Mouse (Mus musculus) activated CD4-positive, CD25-positive, alpha-beta regulatory T cell, adult 4 months (primary cell): ENCODE results near the gene Lbx2. TPM values are rescaled to one million over a fixed set of nuclear protein-coding genes. Genes with fewer than 3 reads are reported as not detected.
A peak's percentile ranks its signal among the peaks of the same experiment; 100 is the strongest.

ENCODE experiments used
- ATAC-seq: one replicate; pipeline ENCODE4 v1.8.0; 2017
- polyA plus RNA-seq, 2 experiments: library from polyadenylated mRNA; unstranded; fragments of 100-300 nt; shearing (Covaris generic); gene quantifications; one replicate each; pipeline ENCODE4 v1.2.1; 2017

Lbx2 gene
- polyA plus RNA-seq, 2 experiments from 2014 or later, result not detected

DNA sequence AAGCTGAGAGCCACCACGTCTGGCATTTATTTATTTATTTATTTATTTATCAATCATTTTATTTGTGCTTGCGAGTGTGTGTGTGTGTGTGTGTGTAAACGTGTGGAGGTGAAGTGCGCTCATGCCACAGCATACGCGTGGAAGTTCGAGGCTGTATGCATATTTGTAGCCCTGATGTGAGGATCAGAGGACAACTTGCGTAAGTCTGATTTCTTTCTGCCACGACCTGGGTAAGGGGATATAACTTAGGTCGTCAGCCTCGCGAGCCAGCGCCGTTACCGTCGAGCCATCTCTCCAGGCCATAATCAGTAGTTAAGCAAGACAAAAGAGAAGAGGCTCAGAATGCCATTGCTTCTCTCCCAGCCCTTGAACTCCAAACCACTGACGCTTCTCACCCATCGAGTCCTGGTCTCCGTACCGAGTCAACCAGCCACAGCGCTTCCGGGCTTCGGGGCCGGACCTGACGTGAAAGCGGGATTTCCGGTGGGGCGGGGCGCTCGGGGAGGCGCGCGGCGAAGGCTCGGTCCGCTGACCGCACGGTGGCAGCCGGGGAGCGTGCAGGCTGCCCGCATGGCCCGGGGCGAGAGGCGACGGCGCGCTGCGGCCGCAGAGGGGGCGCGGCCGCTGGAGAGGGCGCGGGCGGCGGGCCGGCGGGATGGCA lies 29.0 kb downstream of the Lbx2 start, which contains the start of gene Mogs:
Gene Mogs, plus strand, starts transcription at position 486 of the 661 bp plus-strand sequence.
- peak; percentile 89 for ATAC-seq

DNA sequence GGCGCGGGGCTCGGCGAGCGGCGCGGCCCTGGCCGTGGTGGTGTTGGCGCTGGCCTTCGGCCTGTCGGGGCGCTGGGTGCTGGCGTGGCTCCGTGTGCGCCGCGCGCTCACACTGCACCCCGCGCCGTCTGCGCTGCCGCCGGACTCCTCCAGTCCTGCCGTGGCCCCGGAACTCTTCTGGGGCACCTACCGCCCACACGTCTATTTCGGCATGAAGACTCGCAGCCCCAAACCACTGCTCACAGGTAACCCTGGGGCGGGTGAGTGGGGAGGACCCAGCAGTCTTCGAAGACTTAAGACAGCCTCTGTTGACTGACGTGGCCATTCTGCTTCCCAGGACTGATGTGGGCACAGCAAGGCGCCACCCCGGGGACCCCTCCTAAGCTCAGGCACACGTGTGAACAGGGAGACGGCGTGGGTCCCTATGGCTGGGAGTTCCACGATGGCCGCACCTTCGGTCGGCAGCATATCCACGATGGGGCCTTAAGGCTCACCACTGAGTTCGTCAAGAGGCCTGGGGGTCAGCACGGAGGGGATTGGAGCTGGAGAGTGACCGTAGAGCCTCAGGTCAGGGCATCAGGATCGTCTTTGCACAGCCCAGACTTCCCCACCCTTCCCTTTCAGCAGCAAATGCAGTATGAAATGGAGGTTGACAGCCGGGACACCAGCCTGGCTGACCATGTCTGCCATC lies 29.7 kb downstream of the Lbx2 start:
- ATAC-seq, result peak; percentile 50

DNA sequence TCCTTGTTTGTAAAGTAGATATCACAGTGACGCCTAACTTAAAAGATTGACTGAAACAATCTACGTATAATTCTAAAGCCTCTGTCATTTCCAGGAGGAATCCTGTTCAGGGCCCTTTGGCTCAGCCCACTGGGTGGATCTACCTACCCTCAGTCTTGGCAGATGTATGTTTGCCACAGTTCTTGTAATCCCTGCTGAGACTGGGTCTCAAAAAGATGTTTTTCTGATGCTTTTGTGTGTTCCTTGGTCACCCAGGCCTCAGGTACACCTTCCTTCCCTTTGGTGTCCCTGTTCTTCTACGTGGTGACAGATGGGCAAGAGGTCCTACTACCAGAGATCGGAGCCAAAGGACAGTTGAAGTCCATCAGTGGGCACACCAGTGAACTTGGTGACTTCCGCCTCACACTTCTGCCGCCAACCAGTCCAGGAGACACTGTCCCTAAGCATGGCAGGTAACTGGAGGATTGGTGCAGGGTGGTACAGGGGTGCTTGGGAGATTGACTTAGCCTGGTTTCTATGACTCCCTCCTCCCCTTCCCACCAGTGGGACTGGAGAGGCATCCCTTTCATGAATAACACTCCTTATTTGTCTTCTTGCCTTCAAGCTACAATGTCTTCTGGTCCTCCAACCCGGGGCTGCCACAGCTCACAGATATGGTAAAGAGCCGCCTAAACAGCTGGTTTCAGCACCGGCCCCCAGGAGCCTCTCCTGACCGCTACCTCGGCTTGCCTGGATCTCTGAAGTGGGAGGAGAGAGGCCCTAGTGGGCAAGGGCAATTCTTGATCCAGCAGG lies 30.4 kb downstream of the Lbx2 start:
- ATAC-seq, result no peak

DNA sequence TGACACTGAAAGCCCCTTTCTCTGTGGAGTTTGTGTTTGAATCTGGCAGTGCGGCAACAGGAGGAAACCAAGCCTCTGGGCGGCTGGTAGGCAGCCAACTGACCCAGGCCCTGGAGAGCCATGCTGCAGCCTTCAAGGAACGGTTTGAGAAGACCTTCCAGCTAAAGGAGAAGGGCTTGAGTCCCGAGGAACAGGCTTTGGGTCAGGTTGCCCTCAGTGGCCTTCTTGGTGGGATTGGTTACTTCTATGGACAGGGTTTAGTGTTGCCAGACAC lies 30.9 kb downstream of the Lbx2 start:
- ATAC-seq, result no peak

DNA sequence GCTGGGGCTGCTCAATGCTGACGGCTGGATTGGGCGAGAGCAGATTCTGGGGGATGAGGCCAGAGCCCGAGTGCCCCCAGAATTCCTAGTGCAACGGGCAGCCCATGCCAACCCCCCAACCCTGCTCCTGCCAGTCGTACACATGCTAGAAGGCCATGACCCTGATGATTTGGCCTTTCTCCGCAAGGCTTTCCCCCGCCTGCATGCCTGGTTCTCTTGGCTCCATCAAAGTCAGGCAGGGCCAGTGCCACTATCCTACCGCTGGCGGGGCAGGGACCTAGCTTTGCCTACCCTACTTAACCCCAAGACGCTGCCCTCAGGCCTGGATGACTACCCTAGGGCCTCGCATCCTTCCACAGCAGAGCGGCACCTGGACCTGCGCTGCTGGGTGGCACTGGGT lies 31.4 kb downstream of the Lbx2 start:
- ATAC-seq, result no peak

DNA sequence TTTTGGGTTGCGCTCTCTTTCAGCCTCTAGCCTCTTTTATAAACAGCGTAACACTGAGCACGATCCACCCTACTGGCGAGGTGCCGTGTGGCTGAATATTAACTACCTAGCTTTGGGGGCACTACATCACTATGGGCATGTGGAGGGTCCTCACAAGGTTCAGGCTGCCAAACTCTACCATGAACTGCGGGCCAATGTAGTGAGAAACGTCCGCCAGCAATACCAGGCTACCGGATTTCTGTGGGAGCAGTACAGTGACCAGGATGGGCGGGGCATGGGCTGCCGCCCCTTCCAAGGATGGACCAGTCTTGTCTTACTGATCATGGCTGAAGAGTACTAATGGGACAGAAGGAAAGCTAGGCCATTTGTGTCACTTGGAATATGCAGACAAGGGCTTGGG lies 32.2 kb downstream of the Lbx2 start:
- no peak for ATAC-seq

DNA sequence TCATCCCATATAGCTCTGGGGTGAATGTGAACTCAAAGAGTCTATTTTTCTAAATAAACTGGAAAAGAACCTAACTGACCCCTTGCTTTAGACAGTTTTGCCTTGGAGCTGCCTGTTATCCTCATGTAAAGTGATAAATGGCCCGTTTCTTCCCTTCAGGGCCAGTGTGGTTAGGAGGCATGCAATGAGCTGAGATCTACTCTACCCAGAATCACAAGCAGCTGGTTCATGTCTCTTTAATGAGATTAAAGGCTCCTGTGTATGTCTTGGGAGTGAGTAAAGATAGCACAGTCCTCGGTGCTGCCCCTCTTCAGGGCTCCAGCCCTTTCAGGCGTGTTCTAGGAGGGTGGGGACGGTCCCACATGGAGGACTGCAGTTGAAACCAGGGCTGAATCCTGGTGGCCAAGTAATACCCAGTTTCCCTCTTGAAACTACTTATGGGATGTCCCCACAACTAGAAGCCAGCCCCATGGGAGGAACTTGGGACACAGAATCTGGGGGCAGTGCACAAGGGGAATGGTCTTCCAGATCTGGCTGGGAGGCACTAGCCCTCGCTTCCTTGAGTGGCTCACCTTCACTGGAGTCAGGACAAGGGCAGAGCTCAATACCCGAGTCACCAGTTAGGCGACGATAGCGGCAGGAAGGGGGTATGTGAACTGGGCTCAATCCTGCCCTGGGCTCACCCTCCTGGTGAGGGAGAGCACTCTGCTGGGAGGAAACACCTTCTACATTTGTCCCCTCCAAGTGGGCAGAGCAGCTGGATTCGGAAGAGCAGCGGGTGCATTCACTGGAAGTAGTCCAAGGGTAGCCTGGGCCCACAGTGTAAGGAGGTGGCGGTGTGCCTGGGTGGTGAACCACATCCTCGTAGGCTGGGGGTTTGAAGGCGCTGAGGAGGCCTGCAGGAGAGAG lies 32.9 kb downstream of the Lbx2 start:
- no peak for ATAC-seq

DNA sequence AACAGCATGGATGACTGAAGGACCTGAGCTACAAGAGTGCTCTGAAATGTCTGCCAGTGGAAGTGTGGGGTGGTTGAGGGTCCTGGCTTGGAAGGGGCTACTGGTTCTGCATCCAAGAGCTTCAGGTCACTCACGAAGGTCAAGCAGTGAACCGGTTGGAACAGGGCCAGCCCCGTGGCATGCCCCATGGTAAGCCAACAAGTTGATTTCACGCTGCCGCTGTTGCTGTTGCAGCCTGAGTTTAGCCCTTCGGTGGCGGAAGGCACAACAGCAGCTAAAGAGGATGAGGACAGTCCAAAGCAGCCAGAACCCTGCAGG lies 33.5 kb downstream of the Lbx2 start:
- no peak for ATAC-seq

DNA sequence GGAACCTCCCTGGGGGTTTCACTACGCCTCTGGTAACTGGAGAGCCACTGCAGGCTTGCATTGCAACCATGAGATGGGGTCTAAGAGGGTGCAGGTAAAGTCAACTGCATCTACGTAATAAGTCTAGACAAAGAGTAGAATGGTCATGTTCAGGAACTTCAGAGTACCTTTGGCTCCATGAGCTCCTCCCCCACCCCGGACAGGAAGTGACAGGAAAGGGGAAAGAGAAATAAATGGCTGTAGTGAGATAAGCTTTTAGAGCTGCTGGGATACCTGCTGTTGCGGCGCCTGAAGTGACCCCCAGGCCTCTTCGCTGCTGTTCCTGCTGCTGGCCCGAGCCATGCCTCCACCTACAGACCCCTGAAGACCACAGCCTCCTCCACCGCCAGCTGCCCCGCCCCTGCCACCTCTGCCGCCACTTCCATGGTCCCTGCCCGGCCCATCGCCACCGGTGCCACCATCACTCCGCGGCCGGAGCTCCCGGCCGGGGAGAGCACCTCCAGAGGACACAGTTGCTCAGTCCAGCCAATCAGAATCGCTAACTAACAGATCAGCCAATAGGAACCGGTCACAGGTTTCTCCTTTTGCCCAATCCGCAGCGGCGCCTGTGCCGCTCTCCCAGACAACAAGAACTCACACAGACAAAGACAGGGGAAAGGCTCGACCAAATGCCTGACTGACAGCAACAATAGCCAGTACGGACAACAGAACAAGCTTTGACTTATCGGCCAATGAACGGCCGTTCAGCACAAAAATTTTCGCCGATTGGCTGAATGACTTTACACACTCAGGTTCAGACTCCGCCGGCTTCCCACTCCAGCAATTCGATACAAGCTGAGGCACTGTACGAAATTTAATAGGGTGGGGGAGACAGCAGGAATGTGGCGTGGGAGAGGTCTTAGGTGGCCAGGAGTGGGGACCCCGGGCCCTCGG lies 35.0 kb downstream of the Lbx2 start, which contains the start of gene Wbp1:
Gene Wbp1, minus strand, starts transcription at position 630 of the 933 bp plus-strand sequence.
- ATAC-seq, result peak; percentile 95

DNA sequence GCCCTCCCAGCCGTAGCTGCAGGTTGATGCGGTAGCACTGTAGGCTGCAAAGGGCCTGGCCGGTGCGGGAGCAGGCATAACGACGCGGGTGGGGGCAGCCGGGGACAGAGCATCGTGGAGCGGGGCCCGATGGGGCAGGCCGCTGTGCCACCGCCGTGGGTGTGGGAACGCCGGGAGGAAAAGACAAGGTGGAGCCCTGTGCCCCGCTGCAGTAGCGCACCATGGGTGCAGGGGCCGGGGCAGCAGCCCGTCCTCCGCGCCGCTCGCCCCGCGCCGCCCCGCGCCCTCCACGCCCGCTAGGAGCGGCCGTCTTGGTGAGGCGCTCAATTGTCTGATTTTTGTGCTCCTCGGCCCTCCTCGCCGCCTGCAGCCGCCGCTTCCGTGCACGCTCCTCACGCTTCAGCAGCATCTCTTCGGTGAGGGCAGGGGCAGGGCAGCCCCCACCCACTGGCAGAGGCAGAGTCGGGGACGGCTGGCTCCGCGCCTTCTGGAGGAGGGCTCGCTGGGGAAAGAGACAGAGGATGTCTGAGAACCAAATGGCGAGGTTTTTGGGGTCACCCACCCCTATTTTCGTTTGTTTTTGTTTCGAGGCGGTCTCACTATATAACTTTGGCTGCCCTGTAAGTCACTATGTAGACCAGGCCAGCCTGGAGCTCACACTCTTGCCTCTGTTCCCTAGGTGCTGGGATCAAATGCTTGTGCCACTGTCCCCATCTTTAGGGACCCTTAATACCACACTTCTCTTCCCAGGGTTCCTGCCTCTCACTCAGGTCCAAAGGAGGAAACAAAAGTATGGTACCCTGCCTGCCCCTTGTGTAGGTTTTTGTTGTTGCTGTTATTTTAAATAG lies 35.9 kb downstream of the Lbx2 start:
- ATAC-seq, result peak; percentile 9

DNA sequence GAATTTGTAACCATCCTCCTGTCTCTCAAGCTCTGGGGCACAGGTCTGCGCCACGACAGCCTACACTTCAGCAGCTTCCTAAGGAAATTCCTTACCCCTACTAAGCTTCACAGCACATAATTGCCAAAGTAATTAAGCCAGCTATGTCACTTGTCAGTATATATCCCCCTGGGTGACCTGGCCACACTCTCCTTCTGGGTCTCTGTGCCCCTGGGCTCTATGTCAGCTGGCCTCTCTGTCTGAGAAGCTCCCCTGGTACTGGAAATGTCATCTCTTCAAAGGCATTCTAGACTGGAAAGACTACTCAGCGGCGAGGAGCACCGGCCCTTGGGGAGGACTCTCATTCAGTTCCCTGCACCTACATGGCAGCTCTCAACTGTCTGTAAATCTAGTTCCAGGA lies 36.8 kb downstream of the Lbx2 start:
- ATAC-seq, result no peak

DNA sequence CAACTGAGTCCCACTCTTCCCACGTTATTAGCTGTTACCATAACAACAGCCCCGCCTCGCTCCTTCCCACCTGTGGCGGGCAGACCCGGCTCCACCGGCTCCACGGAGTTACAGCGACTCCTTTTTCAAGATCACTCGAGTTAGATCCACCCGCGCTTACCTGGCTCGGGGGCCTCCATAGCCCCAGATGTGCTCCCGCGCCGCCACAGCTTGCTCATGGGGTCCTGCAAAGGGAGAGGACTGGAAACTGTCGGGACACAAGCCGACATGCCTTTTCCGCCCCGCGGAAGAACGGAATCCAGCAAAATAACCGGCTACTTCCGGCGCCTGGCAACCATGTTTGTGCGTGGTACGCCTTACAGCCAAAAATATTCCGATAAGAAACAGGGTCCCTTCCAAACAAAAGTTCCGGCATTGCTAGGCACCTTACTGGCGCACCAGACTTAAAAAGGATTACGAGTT lies 38.7 kb downstream of the Lbx2 start:
- ATAC-seq, result peak; percentile 15

DNA sequence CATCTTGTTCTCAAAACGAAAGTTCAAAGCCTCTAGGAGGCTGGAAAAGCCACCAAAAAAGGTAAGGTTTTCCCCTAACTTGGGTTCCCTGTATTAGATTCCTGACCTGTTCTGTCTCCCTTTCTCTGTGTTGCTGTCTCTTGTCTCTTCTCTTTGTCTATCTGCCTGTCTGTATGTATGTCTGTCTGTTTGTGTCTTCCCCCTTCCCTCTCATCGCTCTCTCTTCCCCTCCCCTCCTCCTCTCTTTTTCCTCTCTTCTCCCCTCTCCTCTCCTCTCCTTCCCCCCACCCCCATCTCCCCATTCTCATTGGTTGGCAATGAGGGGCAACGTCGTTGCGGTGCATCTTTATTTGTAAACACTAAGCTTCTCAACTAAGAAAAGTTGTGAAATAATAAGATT lies 39.2 kb downstream of the Lbx2 start, which contains the start of gene Ino80b:
Gene Ino80b, minus strand, starts transcription at position 101 of the 400 bp plus-strand sequence.
- no peak for ATAC-seq

DNA sequence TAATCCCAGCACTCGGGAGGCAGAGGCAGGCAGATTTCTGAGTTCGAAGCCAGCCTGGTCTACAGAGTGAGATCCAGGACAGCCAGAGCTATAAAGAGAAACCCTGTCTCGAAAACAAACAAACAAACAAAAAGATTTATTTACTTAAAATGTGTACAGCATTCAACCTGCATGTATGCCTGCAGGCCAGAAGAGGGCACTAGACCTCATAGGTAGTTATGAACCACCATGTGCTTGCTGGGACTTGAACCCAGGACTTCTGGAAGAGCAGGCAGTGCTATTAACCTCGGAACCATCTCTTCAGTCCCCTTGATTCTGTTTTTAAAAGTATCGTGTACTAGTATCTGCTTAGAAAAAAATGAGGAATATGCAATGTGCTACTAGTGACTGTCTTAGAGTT lies 41.3 kb downstream of the Lbx2 start:
- ATAC-seq, result no peak

DNA sequence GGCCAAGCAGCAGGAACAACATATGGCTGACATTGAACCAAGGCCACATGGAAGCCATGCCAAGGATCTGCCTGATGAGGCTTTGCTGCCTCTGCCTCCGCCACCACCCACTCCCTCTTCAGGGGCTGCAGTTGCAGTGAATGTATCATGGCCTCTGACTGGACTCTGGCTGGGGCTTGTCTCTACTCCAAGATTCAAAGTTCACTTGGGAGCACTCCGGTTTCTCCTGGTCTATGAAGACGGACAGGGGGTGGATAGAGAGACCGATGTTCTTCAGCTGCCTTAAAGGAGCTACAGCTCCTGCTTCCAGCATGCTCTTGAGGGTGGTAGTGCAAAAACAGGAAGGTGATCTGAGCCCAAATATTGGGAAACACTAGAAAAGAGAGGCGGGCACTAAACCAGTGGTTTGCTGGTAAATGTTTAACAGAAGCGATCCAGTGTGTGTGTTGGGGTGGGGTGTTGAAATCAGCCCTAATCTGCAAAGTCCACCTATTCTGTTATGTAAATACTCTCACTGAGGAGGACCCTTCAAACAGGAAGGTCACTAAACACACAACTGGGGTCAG lies 45.4 kb downstream of the Lbx2 start:
- no peak for ATAC-seq

DNA sequence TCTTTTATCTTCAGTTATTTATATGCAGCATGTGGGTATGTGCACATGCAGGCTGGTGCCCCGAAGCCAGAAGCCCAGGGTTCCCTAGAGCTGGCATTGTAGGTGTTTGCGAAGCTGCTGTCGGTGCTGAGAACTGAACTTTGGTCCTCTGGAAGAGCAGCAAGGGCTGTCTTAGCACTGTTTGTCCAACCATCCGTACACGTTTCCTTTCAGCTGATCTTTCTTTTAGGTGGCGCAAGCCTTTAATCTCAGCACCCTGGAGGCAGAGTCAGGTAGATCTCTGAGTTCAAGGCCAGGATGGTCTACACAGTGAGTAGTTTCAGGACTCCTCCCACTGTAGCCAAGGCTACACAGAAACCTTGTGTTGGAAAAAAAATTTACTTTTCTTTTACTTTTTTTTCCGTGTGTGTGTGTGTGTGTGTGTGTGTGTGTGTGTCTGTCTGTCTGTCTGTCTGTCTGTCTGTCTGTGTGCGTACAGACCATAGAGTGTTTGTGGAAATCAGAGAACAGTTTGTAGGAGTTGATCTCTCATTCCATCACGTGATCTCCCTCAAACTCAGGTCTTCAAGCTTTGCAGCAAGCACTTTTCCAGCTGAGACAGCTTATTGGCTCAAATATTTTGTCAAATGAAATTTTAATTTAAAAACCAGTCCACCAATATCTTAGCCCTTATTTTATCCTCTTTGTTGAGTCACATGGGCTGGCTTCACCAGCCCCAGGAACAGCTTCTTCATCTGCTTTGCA lies 46.2 kb downstream of the Lbx2 start:
- ATAC-seq, result no peak

DNA sequence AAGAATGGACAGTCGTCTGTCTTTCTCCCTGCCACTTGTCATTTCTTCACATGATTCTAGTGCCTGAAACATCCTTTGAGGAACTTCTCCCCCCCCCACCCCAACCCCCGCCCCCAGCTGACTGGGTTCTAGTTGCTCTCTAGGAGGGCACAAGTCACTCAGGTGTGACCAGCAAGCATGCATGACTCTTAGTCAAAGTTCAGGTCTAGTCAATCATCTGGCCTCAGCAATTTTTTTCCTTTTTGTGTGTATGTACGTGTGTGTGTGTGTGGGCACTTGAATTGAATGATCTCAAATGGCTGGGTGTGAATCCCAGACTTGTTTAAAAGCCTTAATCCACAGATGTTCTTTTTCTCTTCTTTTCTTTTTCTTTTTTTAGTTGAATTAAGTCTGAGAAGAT lies 48.1 kb downstream of the Lbx2 start:
- ATAC-seq, result no peak

DNA sequence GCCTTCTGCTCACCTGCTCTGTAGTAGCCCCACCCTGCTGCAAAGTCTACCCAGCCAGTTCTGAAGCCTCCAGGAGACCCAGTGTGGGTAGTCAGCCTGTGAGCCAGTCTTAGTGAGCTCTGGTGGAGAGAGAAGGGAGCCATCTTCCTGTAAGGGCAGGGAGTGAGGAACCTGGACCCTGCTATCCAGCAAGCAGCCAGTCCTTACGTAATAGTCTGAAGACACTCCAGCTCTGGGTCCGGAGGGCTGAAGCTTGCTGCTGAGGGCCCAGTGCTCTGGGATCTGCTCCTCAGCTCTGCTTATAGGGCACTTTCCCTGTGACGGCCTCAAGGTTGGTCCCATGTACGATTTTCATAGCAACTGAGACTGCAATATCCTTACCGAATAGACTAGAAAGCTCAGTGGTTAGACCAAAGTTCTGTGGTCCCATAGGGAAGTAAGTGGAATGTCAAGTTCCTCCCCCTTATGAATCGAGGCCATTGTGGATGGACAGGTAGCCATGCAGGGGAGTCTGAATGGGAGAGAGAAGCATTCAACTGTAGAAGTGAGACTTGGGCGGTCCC lies 48.9 kb downstream of the Lbx2 start, which contains the start of gene Rtkn:
Gene Rtkn, plus strand, starts transcription at position 513 of the 563 bp plus-strand sequence.
- ATAC-seq, result no peak

DNA sequence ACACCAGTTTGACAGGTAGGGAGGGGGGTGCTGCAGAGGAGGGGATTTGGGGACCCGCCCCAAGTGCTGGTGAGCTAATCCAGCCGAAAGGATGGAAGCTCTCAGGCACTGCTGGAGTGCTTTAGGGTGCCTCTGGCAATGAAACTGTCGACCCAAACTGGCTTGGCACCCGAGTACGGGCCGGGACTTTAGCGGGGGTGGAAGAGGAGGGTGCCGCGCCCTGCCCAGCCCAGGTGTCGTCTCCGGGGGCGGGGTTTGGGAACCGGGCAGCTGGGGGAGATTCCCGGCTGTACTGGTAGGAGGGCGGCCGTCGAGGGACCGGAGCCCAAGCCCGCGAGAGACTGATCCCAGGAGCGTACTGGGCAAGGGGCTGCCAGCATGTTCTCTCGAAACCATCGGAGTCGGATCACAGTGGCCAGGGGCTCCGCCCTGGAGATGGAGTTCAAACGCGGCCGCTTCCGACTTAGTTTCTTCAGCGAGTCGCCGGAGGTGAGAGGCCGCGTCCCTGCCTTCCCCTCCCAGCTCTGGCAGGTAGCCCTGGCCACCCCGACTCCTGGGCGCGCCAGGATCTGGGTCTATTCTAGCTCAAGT lies 49.5 kb downstream of the Lbx2 start:
- peak; percentile 19 for ATAC-seq
